Mouse (Mus musculus) adrenal gland, adult 2 months (tissue): ENCODE results near the gene AC153137.1. TPM values are rescaled to one million over a fixed set of nuclear protein-coding genes. Genes with fewer than 3 reads are reported as not detected.
A peak's percentile ranks its signal among the peaks of the same experiment; 100 is the strongest.
"Not testable (repeated sequence)": the region's sequence is repeated elsewhere in the genome, so short reads cannot be mapped to it uniquely, and the experiment has no call there.

Experiments used
- DNase-seq: peaks from one replicate; pipeline ENCODE4 v3.0.0; 2021
- long read RNA-seq: library from polyadenylated mRNA; stranded (forward); transcript quantifications from one replicate; pipeline ENCODE4 v2.0.0, GENCODE M21; 2021
- polyA plus RNA-seq: library from polyadenylated mRNA; depleted of rRNA; stranded (reverse); fragments of >200 nt; gene quantifications from 2 replicates; pipeline ENCODE4 v1.2.3, GENCODE M21; 2012; rRNA removed
- total RNA-seq, 2 experiments: library from RNA; stranded (reverse); gene quantifications; 2 replicates each; pipeline ENCODE4 v1.2.3; 2021

The AC153137.1 gene
- not detected for total RNA-seq
- not detected in 2 replicates for polyA plus RNA-seq
- long read RNA-seq = 0 reads

DNA sequence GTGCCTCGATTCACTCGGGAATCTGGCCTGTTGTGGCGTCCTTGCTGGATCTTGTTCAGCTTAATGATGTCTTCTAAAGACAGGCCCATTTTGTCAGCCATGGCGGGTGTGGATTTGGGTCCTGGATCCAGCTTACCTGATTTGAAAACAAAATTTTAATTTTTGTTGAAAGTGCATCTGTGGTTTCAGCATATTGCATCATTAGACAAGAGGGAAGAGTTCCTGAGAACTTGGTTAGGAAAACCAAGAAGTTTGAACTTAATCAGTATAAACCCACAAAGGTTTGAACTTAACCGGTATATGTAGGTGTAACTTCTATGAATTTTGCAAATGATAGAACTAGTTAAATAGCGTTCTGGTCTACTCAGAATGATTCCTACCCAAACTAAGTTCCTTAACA is at the start of gene AC153137.1:
Gene AC153137.1 (minus strand): TSS at position 101 of the 400 bp plus-strand sequence.
- DNase-seq = not testable (repeated sequence)

DNA sequence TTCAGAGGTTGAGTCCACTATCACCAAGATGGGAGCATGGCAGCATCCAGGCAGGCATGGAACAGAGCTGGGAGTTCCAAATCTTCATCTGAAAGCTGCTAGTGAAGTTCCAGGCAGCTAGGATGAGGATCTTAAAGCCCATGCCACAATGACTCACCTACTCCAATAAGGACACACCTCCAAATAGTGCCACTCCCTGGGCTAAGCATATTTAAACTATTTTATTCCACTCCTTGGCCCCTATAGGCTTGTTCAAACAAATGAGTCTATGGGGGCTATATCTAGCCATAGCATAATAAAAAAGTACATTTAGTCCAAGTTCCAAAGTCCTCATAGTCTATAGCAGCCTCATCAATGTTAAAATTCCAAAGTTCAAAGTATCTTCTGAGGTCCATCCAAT is 45.4 kb upstream of the AC153137.1 start:
- DNase-seq = no peak

DNA sequence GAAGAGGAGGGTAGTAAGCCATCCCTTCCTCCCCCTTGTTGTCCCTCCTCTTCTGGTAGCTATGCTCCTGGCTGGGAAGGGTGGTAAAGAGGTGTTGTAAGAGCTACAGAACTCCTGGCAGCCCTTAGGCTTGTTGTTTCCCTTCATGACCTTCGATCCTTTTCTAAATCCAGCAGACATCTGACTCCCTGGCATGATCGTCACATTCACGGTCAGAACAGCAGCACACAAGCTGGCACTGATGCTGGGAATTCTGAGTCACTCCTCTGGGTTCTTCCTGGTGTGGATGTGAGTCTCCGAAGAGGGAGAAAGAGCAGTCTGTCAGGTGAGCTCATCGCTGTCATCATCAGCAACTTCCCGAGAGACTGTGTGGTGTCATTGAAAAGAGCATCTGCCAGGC is 41.5 kb upstream of the AC153137.1 start:
- peak; percentile 93 for DNase-seq

DNA sequence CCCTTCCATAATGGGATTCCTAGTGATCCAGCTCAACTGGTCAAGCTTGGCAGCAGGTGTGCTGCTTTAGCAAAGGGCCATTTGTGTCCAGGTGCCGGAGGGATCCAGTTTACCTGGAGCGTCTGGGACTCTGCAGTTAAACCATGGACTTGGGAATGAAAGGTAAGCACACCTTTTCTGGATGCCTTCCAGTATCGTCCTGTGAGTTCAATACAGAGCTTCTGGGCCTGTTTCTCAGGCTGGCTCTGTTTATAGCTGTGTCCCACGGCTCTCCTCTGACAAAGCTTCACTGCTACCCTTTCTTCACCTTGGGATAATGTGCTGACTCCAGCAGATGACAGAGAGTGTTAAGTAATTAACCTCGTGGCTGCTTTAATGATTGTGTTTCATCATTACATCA is 39.6 kb upstream of the AC153137.1 start:
- DNase-seq = no peak

DNA sequence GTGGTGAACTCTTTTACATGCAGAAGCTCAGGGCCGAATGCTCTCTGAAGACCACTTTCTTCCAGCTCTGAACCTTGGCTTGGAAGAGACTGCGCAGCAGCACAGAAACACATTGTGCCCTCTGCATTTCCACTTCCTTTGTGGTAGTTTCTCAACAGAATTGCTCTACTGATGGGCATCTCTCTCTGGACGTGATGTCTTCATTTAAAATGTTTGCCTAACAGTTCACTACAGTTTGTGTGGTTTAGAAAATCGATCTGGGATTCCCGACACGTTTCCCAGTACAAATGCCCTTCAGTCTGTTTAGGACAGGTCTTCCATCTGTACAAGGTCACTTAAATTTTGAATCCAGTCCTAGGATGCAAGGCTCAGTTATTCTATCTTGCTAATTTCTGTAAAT is 38.3 kb upstream of the AC153137.1 start:
- no peak for DNase-seq

DNA sequence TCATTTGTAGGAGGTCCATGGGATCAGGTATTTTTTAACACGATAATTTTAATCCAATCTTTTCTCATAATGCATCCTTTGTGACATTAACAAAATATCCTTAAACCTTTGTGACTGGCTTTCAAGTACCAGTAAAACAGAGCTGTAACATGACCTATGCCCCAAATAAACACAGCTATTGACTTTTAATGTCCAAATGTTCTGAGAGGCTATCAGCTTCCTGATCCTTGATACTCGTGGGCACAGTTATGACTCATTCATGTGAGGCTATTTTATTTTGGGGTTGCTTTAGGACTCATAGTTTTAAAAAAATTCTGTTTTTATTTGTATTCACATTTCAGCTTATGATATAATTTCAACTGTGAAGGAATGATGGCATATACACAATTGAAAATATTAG is 37.5 kb upstream of the AC153137.1 start:
- no peak for DNase-seq

DNA sequence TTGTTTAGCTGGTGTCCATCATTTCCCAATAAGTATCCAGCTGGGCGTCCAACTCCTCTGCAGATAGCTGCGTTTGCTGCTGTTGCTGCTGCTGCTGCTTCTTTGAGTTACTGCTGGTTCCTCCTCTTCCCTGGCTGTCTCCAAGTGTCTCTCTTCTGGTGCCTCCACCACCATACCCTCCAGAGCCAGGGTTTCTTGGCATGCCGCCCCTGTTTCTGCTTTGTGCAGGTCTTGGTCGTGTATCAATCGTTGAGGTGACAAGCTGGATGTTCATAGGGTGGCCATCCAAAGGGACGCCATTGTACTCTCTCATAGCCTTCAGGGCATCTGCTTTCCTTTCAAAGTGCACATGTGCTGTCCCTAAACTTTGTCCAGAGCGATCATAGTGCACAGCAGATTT is 529 bp downstream of the AC153137.1 start:
- not testable (repeated sequence) for DNase-seq

DNA sequence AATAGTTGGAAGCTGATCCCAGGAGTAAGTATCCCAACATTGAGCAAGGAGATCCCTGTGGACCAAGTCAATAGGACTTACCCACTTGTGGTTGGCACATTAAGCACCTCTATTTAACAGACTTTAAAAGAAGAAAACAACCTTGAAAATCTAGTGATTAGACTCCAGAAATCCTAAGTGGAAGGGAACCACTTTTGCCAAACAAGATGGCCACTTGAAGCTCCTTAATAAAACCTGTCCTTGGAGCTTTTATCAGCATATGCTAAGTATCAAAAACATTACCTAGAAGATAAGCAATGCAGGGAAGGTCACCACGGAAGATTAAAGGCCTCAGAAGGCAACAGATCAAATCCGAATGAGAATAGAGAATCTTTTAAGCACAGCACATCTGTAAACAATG is 26.0 kb downstream of the AC153137.1 start:
- no peak for DNase-seq

DNA sequence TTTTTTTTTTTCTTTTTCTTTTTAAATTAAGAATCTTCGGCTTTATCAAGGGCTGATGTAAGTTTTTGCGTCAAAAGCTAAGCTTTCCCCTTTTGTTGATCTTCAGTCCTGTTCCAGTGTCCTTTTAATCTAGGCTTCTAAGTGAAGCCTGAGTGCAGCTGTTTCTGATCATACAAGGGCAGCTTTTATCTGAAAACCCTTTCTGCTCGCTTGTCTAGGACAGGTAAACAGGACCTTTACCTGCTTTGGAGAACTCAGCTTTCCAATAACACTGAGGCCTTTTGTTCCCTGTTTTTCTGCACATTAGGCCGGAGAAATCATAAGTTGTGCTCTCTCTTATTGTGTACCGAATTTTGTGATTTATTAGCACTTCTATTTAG is 27.3 kb downstream of the AC153137.1 start:
- peak; percentile 7 for DNase-seq

DNA sequence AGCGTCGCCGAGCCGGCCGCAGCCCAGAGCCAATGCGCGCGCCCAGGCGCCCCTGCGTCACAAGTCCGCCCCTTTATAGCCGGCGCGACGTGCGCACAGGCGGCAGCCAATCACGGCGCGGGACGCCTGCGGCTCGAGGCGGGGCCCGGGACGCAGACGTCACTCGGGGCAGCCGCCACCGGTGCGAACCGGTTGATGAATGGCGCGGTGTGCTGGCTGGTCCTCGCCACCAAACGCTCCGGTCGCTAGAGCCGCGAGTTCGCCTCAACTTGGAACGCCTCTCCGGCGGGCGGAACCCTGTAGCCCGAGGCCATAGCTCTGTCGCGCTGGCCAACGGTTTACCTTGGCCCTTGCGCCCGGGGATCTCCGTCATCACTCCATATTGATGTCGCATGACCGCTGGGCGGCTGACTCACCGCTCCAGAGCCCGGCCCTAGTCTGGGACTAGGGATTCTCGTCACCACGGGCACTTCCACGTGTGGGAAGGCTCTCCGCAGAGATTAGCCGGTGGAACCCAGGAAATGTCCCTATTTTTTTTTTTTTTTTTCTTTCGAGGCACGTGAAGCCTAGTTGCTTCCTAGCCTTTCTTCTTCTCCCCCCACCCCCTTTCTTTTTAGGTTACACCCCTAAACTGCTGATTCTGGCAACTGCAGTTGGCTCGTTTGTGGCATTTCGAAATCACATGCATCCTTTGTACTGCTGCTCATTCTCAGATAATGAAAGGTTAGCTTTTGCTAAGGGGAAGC is 27.9 kb downstream of the AC153137.1 start:
- DNase-seq = peak; percentile 98

DNA sequence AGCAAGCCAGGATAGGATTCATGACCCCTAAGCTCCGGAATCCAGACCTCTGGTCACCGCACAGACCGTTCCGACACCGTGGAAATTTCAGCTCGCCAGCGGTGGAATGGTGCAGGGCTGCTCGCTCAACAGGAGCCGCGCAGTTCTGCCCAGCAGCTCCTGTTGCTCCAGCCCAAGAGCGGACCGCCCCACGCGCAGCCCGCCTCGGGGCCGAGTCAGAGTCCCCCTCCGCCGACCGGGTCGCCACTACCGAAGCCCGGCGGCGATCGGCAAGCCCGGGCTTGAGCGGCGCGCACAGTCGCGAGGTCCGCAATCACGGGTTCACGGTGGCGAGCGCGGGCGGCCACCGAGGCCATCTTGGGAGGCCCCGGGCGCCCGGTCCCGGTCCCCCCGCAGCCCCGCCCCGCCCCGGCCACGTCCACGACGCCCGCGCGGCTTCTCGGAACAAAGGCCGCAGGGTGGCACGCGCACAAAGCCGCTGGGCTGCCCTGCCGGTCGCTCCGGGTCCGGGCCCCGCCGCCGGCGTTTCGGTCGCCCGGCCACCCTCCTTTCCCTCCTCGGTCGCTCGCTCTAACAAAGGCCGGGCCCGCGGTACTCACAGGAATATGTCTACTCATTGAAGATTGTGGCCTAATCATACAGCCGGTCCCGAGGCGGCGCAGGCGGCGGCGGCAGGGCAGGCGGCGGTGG is 28.7 kb downstream of the AC153137.1 start:
- peak; percentile 83 for DNase-seq

DNA sequence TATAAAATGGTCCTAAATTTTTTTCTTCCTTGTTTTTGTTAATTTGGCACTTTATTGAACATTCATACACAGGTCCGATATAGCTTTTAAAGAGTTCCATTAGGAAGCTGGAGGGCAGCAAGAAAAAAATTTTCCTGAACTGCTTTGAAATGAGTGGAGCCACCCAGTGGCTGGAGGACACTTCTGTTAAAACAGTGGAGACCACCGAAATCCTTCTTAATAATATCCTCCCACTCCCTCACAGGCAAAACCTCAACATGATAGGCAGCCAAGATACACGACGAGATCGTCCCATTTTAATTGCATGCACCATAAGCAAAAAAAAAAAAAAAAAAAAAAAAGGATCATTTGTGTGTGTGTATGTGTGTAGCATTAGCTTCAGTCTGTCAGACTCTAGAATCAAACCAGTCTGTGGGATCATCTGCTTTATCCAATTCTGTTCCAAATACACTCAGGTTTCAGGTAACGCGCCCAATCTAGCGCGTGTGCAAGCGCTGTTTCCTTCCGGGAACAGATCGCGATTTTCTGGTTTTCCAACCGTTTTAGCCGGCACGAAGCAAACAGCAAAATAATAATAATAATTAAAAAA is 29.3 kb downstream of the AC153137.1 start:
- peak; percentile 36 for DNase-seq

DNA sequence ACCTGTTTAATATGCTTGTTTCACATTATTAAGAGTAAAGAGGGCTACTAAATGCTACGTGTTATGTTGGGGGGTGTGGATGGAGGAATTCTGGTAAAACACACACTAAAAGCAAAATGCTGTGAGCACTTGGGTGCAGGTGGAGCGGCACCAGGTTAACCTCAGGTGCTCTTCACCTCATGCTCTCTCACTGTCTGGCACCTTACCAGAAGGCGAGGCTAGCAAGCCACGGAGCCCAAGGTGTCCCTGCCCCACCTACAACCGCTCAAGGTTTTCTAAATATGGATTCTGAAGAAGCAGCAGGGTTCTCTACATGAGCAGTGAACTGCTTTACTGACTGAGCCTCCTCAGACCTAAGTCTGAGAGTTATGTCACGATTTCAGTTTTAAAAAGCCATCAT is 32.6 kb downstream of the AC153137.1 start:
- DNase-seq = no peak

DNA sequence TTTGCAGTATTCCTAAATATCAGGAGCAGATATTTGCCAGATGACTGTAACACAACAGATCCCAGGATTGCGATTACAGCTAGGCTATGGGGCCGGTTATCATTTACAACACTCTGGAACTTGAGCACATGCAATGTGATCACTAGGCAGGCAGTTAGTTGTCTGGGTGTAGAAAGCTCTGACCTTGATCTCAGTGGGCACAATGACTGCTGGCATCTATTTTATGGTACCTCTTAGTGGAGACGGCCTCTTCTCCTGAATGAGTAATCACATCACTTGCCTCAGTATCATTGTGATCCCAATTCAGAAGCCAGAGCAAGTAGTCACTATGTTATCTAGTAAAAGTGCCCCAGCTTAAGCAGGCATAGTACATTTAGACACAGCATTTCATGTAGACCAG is 37.2 kb downstream of the AC153137.1 start:
- peak; percentile 8 for DNase-seq

DNA sequence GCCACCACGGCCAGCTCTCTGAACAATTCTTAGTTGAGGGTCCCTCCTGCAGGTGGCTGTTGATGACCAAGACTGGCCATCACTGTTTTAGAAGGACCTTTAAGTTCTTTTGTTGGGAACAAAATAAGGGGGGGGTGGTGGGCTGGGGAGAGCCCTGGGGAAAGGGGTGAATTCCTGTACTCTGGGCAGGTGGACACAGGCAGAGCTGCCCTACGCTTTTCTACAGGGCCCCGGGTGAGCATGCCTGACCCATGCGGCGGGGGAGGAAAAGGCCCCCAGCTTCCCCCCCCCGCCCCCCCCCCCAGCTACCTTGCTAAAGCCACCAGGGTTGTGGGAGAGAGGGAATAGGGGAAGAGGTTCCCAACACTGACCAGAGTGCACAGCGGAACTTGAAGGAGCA is 39.4 kb downstream of the AC153137.1 start:
- no peak for DNase-seq

DNA sequence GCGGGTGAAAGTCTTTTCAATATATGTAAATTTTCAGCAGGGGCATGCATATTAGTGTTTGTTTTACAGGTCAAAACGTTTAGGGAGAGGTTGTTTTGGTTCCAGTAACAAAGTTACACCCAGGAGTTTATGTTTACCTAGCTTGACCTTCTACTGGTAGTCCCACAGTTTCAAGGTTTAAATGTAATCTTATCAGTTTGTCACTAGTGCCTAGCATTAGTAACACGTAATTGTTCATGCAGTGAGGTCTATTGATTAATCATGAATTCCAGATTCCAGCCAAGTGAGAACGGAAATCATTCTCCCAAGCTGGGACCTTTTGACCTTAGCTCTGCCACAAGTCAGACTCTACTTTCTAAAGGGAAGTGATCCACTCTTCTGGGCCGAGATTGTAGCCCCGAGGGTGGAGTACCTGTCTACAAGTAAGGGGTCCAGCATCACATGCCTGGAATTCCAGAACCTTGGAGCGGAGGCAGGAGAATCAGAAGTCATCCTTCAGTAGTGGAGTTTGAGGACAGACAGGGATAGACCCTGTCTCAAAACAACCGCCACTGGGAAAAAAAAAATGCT is 40.3 kb downstream of the AC153137.1 start:
- DNase-seq = no peak

DNA sequence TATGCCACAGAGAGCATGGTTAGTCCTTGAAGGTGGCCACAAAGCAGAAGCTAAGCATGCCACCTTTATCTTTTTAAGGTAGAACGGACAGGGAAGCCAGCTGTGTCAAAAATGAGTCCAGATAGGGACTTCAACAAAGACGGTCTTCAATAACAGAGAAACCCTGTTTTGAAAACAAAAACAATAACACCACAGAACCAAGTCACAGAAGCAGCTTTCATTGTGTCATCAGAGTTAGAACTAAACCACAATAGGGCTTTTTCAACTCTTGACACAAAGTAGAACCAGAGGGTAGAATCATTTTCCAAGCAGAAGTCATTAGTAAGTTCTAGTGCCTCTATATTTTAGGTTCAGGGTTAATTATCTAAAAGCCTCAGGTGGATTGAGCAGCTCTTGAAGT is 41.3 kb downstream of the AC153137.1 start:
- DNase-seq = no peak

DNA sequence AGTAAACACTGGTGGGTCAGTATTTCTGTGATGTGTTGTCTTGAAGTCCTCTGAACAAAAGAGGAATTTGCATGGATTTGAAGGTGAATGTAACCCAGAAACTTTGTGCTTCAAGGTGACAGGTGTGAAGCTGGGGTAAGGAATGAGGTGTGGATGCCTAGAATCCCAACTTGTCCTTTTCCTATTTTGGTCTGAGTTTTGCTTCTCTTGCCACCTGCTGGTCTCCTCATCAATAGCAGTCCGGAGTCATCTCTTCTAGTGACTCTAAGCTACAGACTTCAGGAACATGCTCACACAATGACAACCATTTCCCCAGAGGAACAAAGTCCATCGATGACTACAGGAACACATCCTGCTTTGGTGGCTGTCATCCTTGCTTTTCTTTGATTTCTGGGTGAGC is 46.9 kb downstream of the AC153137.1 start:
- peak; percentile 8 for DNase-seq

DNA sequence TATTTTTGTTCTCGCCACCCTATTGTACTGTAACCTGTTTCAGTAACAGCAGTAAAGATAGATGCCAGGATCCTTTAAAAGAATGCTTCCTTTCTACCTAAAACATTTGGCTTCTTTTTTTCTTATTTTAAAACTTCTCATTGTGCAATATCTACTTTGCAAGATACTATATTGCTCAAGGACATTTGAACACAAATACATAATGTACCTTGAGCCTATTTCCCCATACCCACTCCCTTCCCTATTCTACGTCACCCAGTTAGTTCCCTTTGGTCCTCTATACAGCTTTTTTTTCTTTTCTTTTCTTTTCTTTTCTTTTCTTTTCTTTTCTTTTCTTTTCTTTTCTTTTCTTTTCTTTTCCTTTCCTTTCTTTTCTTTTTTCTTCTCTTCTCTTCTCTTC is 47.6 kb downstream of the AC153137.1 start:
- DNase-seq = no peak
